Mouse (Mus musculus) myocyte (in vitro differentiated cells): Measurements from ENCODE around the gene Gm21983. TPM values are rescaled to one million over a fixed set of nuclear protein-coding genes. Genes with fewer than 3 reads are reported as not detected.

Experiments
- H3K27me3 ChIP-seq: one replicate; pipeline ENCODE4 v1.6.1; 2011; ENCODE audit not compliant: control insufficient read depth, insufficient read depth, insufficient read length
- H3K36me3 ChIP-seq: one replicate; pipeline ENCODE4 v1.6.1; 2011; ENCODE audit not compliant: control insufficient read depth, insufficient read depth
- H3K4me2 ChIP-seq: one replicate; pipeline ENCODE4 v1.6.1; 2011; ENCODE audit warnings: low read depth, control low read depth
- H3K4me3 ChIP-seq: one replicate; pipeline ENCODE4 v1.5.1; 2011; ENCODE audit warnings: mild to moderate bottlenecking, control low read depth, moderate library complexity
- H3K79me2 ChIP-seq: one replicate; pipeline ENCODE4 v1.6.1; 2011; ENCODE audit not compliant: control insufficient read depth, insufficient read depth
- H3ac ChIP-seq: one replicate; pipeline ENCODE4 v1.6.1; 2011; ENCODE audit not compliant: control insufficient read depth, insufficient read length
- CEBPB ChIP-seq: IDR thresholded peaks from 2 replicates; pipeline ENCODE4 v1.6.1; 2011; ENCODE audit warnings: mild to moderate bottlenecking, moderate library complexity; ENCODE audit not compliant: poor library complexity, insufficient read depth, severe bottlenecking
- E2F4 ChIP-seq: IDR thresholded peaks from one replicate; pipeline ENCODE4 v1.6.1; 2011; ENCODE audit warnings: mild to moderate bottlenecking, control low read depth, moderate library complexity; ENCODE audit not compliant: insufficient read depth
- MAX ChIP-seq: IDR thresholded peaks from one replicate; pipeline ENCODE4 v1.6.1; 2011; ENCODE audit warnings: low read depth, mild to moderate bottlenecking, control low read depth
- MYOD1 ChIP-seq, 3 experiments: IDR thresholded peaks; one replicate each; pipeline ENCODE4 v1.6.1; 2011; ENCODE audit warnings: control low read depth in 2 of 3, low read depth in 2 of 3, mild to moderate bottlenecking in 2 of 3, moderate library complexity in 1 of 3; ENCODE audit not compliant: insufficient read length in 2 of 3, control insufficient read depth in 1 of 3
- MYOG ChIP-seq, 3 experiments: IDR thresholded peaks; one replicate each; pipeline ENCODE4 v1.6.1; 2011; ENCODE audit warnings: control low read depth in 2 of 3, low read depth in 2 of 3, mild to moderate bottlenecking in 2 of 3; ENCODE audit not compliant: insufficient read length in 2 of 3, control insufficient read depth in 1 of 3, insufficient read depth in 1 of 3
- POLR2A ChIP-seq: IDR thresholded peaks from one replicate; pipeline ENCODE4 v1.6.1; 2011; ENCODE audit warnings: low read depth, mild to moderate bottlenecking, control low read depth, moderate library complexity; ENCODE audit not compliant: insufficient read length
- POLR2AphosphoS2 ChIP-seq: IDR thresholded peaks from one replicate; pipeline ENCODE4 v1.6.1; 2011; ENCODE audit warnings: low read depth, control low read depth; ENCODE audit not compliant: insufficient read length
- REST ChIP-seq: IDR thresholded peaks from one replicate; pipeline ENCODE4 v1.6.1; 2011; ENCODE audit warnings: mild to moderate bottlenecking, control low read depth, moderate library complexity; ENCODE audit not compliant: insufficient read depth, insufficient read length
- SRF ChIP-seq: IDR thresholded peaks from one replicate; pipeline ENCODE4 v1.6.1; 2011; ENCODE audit warnings: low read depth; ENCODE audit not compliant: control insufficient read depth, insufficient read length
- TCF12 ChIP-seq: IDR thresholded peaks from one replicate; pipeline ENCODE4 v1.6.1; 2011; ENCODE audit warnings: mild to moderate bottlenecking, control low read depth; ENCODE audit not compliant: poor library complexity, insufficient read depth, severe bottlenecking
- TCF3 ChIP-seq: IDR thresholded peaks from one replicate; pipeline ENCODE4 v1.6.1; 2011; ENCODE audit warnings: low read depth, control low read depth; ENCODE audit not compliant: insufficient read length
- USF1 ChIP-seq: IDR thresholded peaks from one replicate; pipeline ENCODE4 v1.6.1; 2011; ENCODE audit warnings: low read depth, mild to moderate bottlenecking, control low read depth, moderate library complexity
- polyA plus RNA-seq: library from polyadenylated mRNA; unstranded; fragments of >200 nt; fragmentation: generic; extraction: Trizol; gene quantifications from one replicate; pipeline ENCODE4 v1.2.1, GENCODE M21; 2012; ENCODE audit warnings: missing spikeins

The Gm21983 gene
- not detected for polyA plus RNA-seq

- peaks cover 7% of the 10 kb centered on the region for H3K79me2 ChIP-seq
- H3ac ChIP-seq, result no peak within 1 kb of the TSS
- peaks cover 4% of the 10 kb centered on the region for H3K36me3 ChIP-seq
- H3K4me2 ChIP-seq, result no peak within 1 kb of the TSS
- no peak within 1 kb of the TSS for H3K4me3 ChIP-seq
- TF ChIP-seq MAX, result no peak
- TF ChIP-seq POLR2AphosphoS2, result no peak
- no peak for TF ChIP-seq SRF
- no peak for TF ChIP-seq REST
- TF ChIP-seq E2F4, result no peak
- TF ChIP-seq POLR2A, result no peak
- no peak for TF ChIP-seq MYOD1 (IDR thresholded peaks at IDR 0.05; ENCODE audit: control insufficient read depth in 1 of 3, insufficient read length in 2 of 3, low read depth in 2 of 3)
- TF ChIP-seq TCF3, result no peak
- TF ChIP-seq CEBPB, result no peak
- TF ChIP-seq TCF12, result no peak
- TF ChIP-seq MYOG (IDR thresholded peaks at IDR 0.05; ENCODE audit: control insufficient read depth in 1 of 3, insufficient read depth in 1 of 3, insufficient read length in 2 of 3, low read depth in 2 of 3), result no peak
- TF ChIP-seq USF1, result no peak
- H3K27me3 ChIP-seq, result no peaks in the 10 kb centered on the region
Observed at GRCm38 (mm10) chr7:27180837-27181695, at the start of gene Gm21983, which contains the start of gene Mia. Gm21983 (minus strand) TSS chr7:27181086. Mia (minus strand) TSS chr7:27181157.

GRCm38 (mm10) chr7:27228865-27229264, 48.0 kb upstream of the Gm21983 start:
- H3K36me3 ChIP-seq, result no peaks in the 10 kb centered on the region
- peak overlapping the region; percentile 68 for H3K4me2 ChIP-seq
- no peaks in the 10 kb centered on the region for H3K27me3 ChIP-seq
- H3K79me2 ChIP-seq, result peaks cover 35% of the 10 kb centered on the region
- peak overlapping the region; percentile 67 for H3K4me3 ChIP-seq
- TF ChIP-seq SRF (no peak), E2F4 (no peak), POLR2AphosphoS2 (no peak), POLR2A (no peak), USF1 (no peak), MYOD1 (IDR thresholded peaks at IDR 0.05; ENCODE audit: control insufficient read depth in 1 of 3, insufficient read length in 2 of 3, low read depth in 2 of 3) (no peak), TCF3 (no peak), MYOG (IDR thresholded peaks at IDR 0.05; ENCODE audit: control insufficient read depth in 1 of 3, insufficient read depth in 1 of 3, insufficient read length in 2 of 3, low read depth in 2 of 3) (no peak), REST (no peak), MAX (no peak), CEBPB (no peak), TCF12 (no peak)
- peak overlapping the region; percentile 80 for H3ac ChIP-seq

GRCm38 (mm10) chr7:27228281-27228821, 47.5 kb upstream of the Gm21983 start, which contains the start of gene Itpkc:
Itpkc (minus strand) TSS chr7:27228661.
- H3K27me3 ChIP-seq, result no peaks in the 10 kb centered on the region
- H3ac ChIP-seq, result peak within 1 kb of the TSS; percentile 80
- H3K4me2 ChIP-seq, result peak within 1 kb of the TSS; percentile 95
- no peaks in the 10 kb centered on the region for H3K36me3 ChIP-seq
- H3K4me3 ChIP-seq, result peak within 1 kb of the TSS; percentile 67
- TF ChIP-seq USF1 (no peak), TCF12 (no peak), MYOG (IDR thresholded peaks at IDR 0.05; ENCODE audit: control insufficient read depth in 1 of 3, insufficient read depth in 1 of 3, insufficient read length in 2 of 3, low read depth in 2 of 3) (peak in 2 of 3 experiments; percentile 18 to 49), MAX (no peak), TCF3 (no peak), MYOD1 (IDR thresholded peaks at IDR 0.05; ENCODE audit: control insufficient read depth in 1 of 3, insufficient read length in 2 of 3, low read depth in 2 of 3) (peak in 1 of 3 experiments; percentile 46), CEBPB (no peak), REST (no peak), E2F4 (no peak), POLR2A (peak; percentile 94), POLR2AphosphoS2 (peak; percentile 96), SRF (no peak)
- peaks cover 35% of the 10 kb centered on the region for H3K79me2 ChIP-seq

- Histone ChIP-seq H3K79me2 (peaks cover 35% of the 10 kb centered on the region), H3K36me3 (no peaks in the 10 kb centered on the region), H3ac (peak overlapping the region; percentile 80), H3K4me2 (peak overlapping the region; percentile 95), H3K4me3 (peak overlapping the region; percentile 67), H3K27me3 (no peaks in the 10 kb centered on the region)
- no peak for TF ChIP-seq TCF3
- TF ChIP-seq POLR2A, result no peak
- no peak for TF ChIP-seq MYOD1 (IDR thresholded peaks at IDR 0.05; ENCODE audit: control insufficient read depth in 1 of 3, insufficient read length in 2 of 3, low read depth in 2 of 3)
- TF ChIP-seq CEBPB, result no peak
- no peak for TF ChIP-seq SRF
- TF ChIP-seq REST, result no peak
- TF ChIP-seq MYOG (IDR thresholded peaks at IDR 0.05; ENCODE audit: control insufficient read depth in 1 of 3, insufficient read depth in 1 of 3, insufficient read length in 2 of 3, low read depth in 2 of 3), result no peak
Observed at GRCm38 (mm10) chr7:27227676-27228075, 46.8 kb upstream of the Gm21983 start.
